Mouse (Mus musculus) heart, embryonic 16.5 days (tissue): ENCODE data around the gene Eif3d. TPM values are rescaled to one million over a fixed set of nuclear protein-coding genes. Genes with fewer than 3 reads are reported as not detected.

Source experiments
- ATAC-seq: fragments of 200-750 bp; cut with Nextera tagmentation; replicated peaks from 2 replicates; pipeline ENCODE4 v1.8.0; 2017; ENCODE audit warnings: moderate number of reproducible peaks; ENCODE audit not compliant: insufficient read depth, low FRiP score; ENCODE audit errors: extremely low read depth
- H3K27ac ChIP-seq: fragments of 300-500 bp; sonication (generic); 2 replicates; pipeline ENCODE4 v1.5.1; 2014; ENCODE audit warnings: mild to moderate bottlenecking, low read length, control low read depth, moderate library complexity
- H3K27me3 ChIP-seq: fragments of 300-500 bp; sonication (generic); 2 replicates; pipeline ENCODE4 v1.6.1; 2014; ENCODE audit warnings: low read length, mixed read lengths; ENCODE audit not compliant: control insufficient read depth, insufficient read depth
- H3K36me3 ChIP-seq: fragments of 300-500 bp; sonication (generic); 2 replicates; pipeline ENCODE4 v1.6.1; 2014; ENCODE audit not compliant: control insufficient read depth, insufficient read depth
- H3K4me1 ChIP-seq: fragments of 300-500 bp; sonication (generic); 2 replicates; pipeline ENCODE4 v1.6.1; 2014; ENCODE audit warnings: low read length, mixed read lengths; ENCODE audit not compliant: control insufficient read depth, insufficient read depth
- H3K4me2 ChIP-seq: fragments of 300-500 bp; sonication (generic); 2 replicates; pipeline ENCODE4 v1.6.1; 2014; ENCODE audit warnings: low read depth, mild to moderate bottlenecking, control low read depth, low read length
- H3K4me3 ChIP-seq: fragments of 300-500 bp; sonication (generic); 2 replicates; pipeline ENCODE4 v1.5.1; 2014; ENCODE audit warnings: mild to moderate bottlenecking, control low read depth, low read length
- H3K9ac ChIP-seq: fragments of 300-500 bp; sonication (generic); 2 replicates; pipeline ENCODE4 v1.6.1; 2014; ENCODE audit warnings: low read length, control low read depth
- H3K9me3 ChIP-seq: fragments of 300-500 bp; sonication (generic); replicated peaks from 2 replicates; pipeline ENCODE4 v1.6.1; 2016; ENCODE audit warnings: low read length; ENCODE audit not compliant: control insufficient read depth
- WGBS: fragments of 180-500 bp; shearing (Covaris S2); extraction: QIAGEN DNeasy Blood & Tissue Kit; methylation state at CpG from one replicate; pipeline ENCODE4 v1.1.7; 2014; 5-methylcytosine and 5-hydroxymethylcytosine counted together
- polyA plus RNA-seq: library from polyadenylated mRNA; unstranded; fragments of >200 nt; fragmentation: Nextera tagmentation; extraction: Ambion mirVana; gene quantifications from 2 replicates; pipeline ENCODE4 v1.2.1, GENCODE M21; 2015

The Eif3d gene
- polyA plus RNA-seq, 1 experiment from 2014 or later = 125 TPM

GRCm38 (mm10) chr15:77956404-77956901 is 14.2 kb downstream of the Eif3d start, which contains the start of gene Foxred2:
TSS of gene Foxred2 (minus strand) at chr15:77956722.
- Histone ChIP-seq H3K4me2 (peak within 1 kb of the TSS; percentile 62), H3K27ac (no peak within 1 kb of the TSS), H3K9me3 (no peaks in the 10 kb centered on the region), H3K4me3 (peak within 1 kb of the TSS; percentile 42), H3K36me3 (peaks cover 31% of the 10 kb centered on the region), H3K4me1 (peaks cover 6% of the 10 kb centered on the region), H3K27me3 (peaks cover 18% of the 10 kb centered on the region), H3K9ac (peak within 1 kb of the TSS; percentile 31; the same call in 1 of the 2 replicates)
- under 1% methylated on average over 39 of the region's 39 CpGs for WGBS
- ATAC-seq = peak; percentile 89

- Histone ChIP-seq H3K9me3 (no peaks in the 10 kb centered on the region), H3K4me1 (peaks cover 6% of the 10 kb centered on the region), H3K4me2 (peak overlapping the region; percentile 62), H3K9ac (0 out of 2 replicates have a peak overlapping the region, but pooled peaks have one; percentile 31), H3K27me3 (peaks cover 18% of the 10 kb centered on the region), H3K27ac (no peak overlapping the region), H3K36me3 (peaks cover 23% of the 10 kb centered on the region), H3K4me3 (peak overlapping the region; percentile 42)
- 10% methylated on average over 52 of the region's 52 CpGs for WGBS
- ATAC-seq = 0 out of 2 replicates have a peak, but pooled peaks have one; percentile 2
Measured at GRCm38 (mm10) chr15:77955440-77956403, 14.9 kb downstream of the Eif3d start.

- peaks cover 10% of the 10 kb centered on the region for H3K36me3 ChIP-seq
- peaks cover 18% of the 10 kb centered on the region for H3K27me3 ChIP-seq
- H3K4me1 ChIP-seq = peaks cover 6% of the 10 kb centered on the region
- H3K9me3 ChIP-seq = no peaks in the 10 kb centered on the region
- H3K4me2 ChIP-seq = no peak overlapping the region
- no peak overlapping the region for H3K9ac ChIP-seq
- no peak for ATAC-seq
- no peak overlapping the region for H3K4me3 ChIP-seq
- H3K27ac ChIP-seq = no peak overlapping the region
- 85% methylated on average over 2 of the region's 2 CpGs for WGBS
Measured at GRCm38 (mm10) chr15:77954362-77954761, 16.3 kb downstream of the Eif3d start.

GRCm38 (mm10) chr15:77952921-77953320 is 17.7 kb downstream of the Eif3d start:
- peaks cover 6% of the 10 kb centered on the region for H3K4me1 ChIP-seq
- ATAC-seq = no peak
- WGBS = 85% methylated on average over 3 of the region's 3 CpGs

GRCm38 (mm10) chr15:77949061-77949460 is 21.6 kb downstream of the Eif3d start:
- H3K27me3 ChIP-seq = no peaks in the 10 kb centered on the region

More at GRCm38 (mm10) chr15:77952921-77953320, 17.7 kb downstream of the Eif3d start:
- H3K9me3 ChIP-seq = no peaks in the 10 kb centered on the region
- H3K27ac ChIP-seq = no peak overlapping the region
- peaks cover 18% of the 10 kb centered on the region for H3K27me3 ChIP-seq
- no peaks in the 10 kb centered on the region for H3K36me3 ChIP-seq
- no peak overlapping the region for H3K4me3 ChIP-seq
- no peak overlapping the region for H3K4me2 ChIP-seq
- H3K9ac ChIP-seq = no peak overlapping the region

GRCm38 (mm10) chr15:77945711-77946110 is 24.9 kb downstream of the Eif3d start:
- H3K4me2 ChIP-seq = no peak overlapping the region
- no peak overlapping the region for H3K9ac ChIP-seq
- H3K4me3 ChIP-seq = no peak overlapping the region
- H3K9me3 ChIP-seq = no peaks in the 10 kb centered on the region
- WGBS = 79% methylated on average over 4 of the region's 4 CpGs
- H3K36me3 ChIP-seq = no peaks in the 10 kb centered on the region
- no peak for ATAC-seq
- no peak overlapping the region for H3K27ac ChIP-seq
- no peaks in the 10 kb centered on the region for H3K4me1 ChIP-seq
- no peaks in the 10 kb centered on the region for H3K27me3 ChIP-seq

More at GRCm38 (mm10) chr15:77949061-77949460, 21.6 kb downstream of the Eif3d start:
- Histone ChIP-seq H3K36me3 (no peaks in the 10 kb centered on the region), H3K27ac (no peak overlapping the region), H3K4me1 (no peaks in the 10 kb centered on the region), H3K4me3 (no peak overlapping the region), H3K9ac (no peak overlapping the region), H3K9me3 (no peaks in the 10 kb centered on the region), H3K4me2 (no peak overlapping the region)
- 80% methylated on average over 7 of the region's 7 CpGs for WGBS
- no peak for ATAC-seq

GRCm38 (mm10) chr15:77941563-77941962 is 29.1 kb downstream of the Eif3d start:
- Histone ChIP-seq H3K4me3 (no peak overlapping the region), H3K9ac (no peak overlapping the region), H3K9me3 (no peaks in the 10 kb centered on the region), H3K36me3 (no peaks in the 10 kb centered on the region), H3K4me1 (no peaks in the 10 kb centered on the region), H3K4me2 (no peak overlapping the region), H3K27ac (no peak overlapping the region), H3K27me3 (no peaks in the 10 kb centered on the region)
- 69% methylated on average over 3 of the region's 3 CpGs for WGBS
- ATAC-seq = no peak

GRCm38 (mm10) chr15:77938516-77938915 is 32.1 kb downstream of the Eif3d start:
- 69% methylated on average over 5 of the region's 5 CpGs for WGBS
- Histone ChIP-seq H3K9ac (no peak overlapping the region), H3K4me2 (no peak overlapping the region), H3K27ac (no peak overlapping the region), H3K4me3 (no peak overlapping the region), H3K9me3 (no peaks in the 10 kb centered on the region), H3K4me1 (no peaks in the 10 kb centered on the region), H3K27me3 (0 out of 2 replicates have a peak, but pooled peaks cover 2% of the 10 kb centered on the region), H3K36me3 (no peaks in the 10 kb centered on the region)
- ATAC-seq = no peak
